Mouse (Mus musculus) heart, adult 2 months (tissue): ENCODE measurements around the gene Cenph.

Source experiments
- CTCF ChIP-seq: fragments of 200-600 bp; IDR thresholded peaks from 2 replicates; pipeline ENCODE4 v1.8.1; 2022; ENCODE audit warnings: antibody characterized with exemption, mild to moderate bottlenecking, moderate library complexity
- POLR2A ChIP-seq: fragments of 200-500 bp; IDR thresholded peaks from 2 replicates; pipeline ENCODE4 v1.6.1; 2011; ENCODE audit warnings: mild to moderate bottlenecking, low read depth, low read length, control low read depth; ENCODE audit not compliant: insufficient read depth

DNA sequence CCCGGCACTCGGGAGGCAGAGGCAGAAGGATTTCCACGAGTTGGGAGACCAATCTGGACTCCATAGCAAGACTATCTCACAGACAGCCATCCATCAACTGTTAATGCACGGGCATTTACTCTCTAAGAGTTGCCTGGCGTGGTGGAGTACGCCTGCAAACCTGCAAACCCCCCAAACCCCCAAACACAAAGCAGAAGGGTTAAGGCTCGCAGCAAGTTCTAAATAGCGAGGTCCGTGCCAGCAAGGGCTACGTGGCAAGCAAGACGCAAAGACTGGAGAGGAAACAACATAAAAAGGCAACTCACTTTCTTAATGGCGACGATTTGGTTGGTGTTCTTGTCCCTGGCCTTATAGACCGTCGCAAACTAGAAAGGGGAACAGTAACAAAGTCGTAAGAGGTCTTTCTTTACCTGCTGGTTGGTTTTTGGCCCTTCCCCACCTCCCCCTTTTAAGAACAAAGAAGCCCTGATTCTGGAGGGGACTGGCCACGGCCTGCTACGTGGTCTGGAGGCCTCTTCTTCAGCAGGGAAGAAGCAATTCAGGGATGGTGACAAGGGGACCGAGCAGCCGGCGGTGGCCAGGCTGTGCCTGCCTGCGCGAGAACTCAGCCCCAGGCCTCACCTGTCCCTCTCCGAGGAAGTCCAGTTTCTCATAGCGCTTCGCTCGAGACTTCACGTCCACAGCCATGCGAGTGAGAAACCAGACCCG, 45.4 kb downstream of the Cenph start:
- TF ChIP-seq POLR2A (no peak), CTCF (no peak)
